Mouse (Mus musculus) forebrain, embryonic 14.5 days (tissue): ENCODE data around the gene Tns1. TPM values are rescaled to one million over a fixed set of nuclear protein-coding genes. Genes with fewer than 3 reads are reported as not detected.

ENCODE experiments used
- ATAC-seq: fragments of 200-750 bp; cut with Nextera tagmentation; 2 replicates; pipeline ENCODE4 v1.8.0; 2017; ENCODE audit warnings: mild to moderate bottlenecking, moderate library complexity
- DNase-seq: peaks from one replicate; pipeline ENCODE4 v3.0.0-alpha.2; 2015; ENCODE audit warnings: low spot score
- H3K27ac ChIP-seq: fragments of 300-500 bp; sonication (generic); 2 replicates; pipeline ENCODE4 v1.5.1; 2014; ENCODE audit warnings: low read depth, mild to moderate bottlenecking, control low read depth, low read length, moderate library complexity
- H3K27me3 ChIP-seq: fragments of 300-500 bp; sonication (generic); replicated peaks from 2 replicates; pipeline ENCODE4 v1.6.1; 2014; ENCODE audit warnings: low read length, control low read depth, mixed read lengths; ENCODE audit not compliant: control insufficient read depth, insufficient read depth
- H3K36me3 ChIP-seq: fragments of 300-500 bp; sonication (generic); 2 replicates; pipeline ENCODE4 v1.6.1; 2014; ENCODE audit warnings: low read length, control low read depth; ENCODE audit not compliant: control insufficient read depth, insufficient read depth
- H3K4me1 ChIP-seq: fragments of 300-500 bp; sonication (generic); 2 replicates; pipeline ENCODE4 v1.6.1; 2014; ENCODE audit warnings: antibody characterized with exemption, low read length, control low read depth; ENCODE audit not compliant: control insufficient read depth, insufficient read depth
- H3K4me2 ChIP-seq: fragments of 300-500 bp; sonication (generic); 2 replicates; pipeline ENCODE4 v1.6.1; 2014; ENCODE audit warnings: mild to moderate bottlenecking, control low read depth, low read length
- H3K4me3 ChIP-seq: fragments of 300-500 bp; sonication (generic); 2 replicates; pipeline ENCODE4 v1.5.1; 2014; ENCODE audit warnings: low read depth, low read length, control low read depth
- H3K9ac ChIP-seq: fragments of 300-500 bp; sonication (generic); 2 replicates; pipeline ENCODE4 v1.6.1; 2014; ENCODE audit warnings: mild to moderate bottlenecking, low read length, control low read depth, moderate library complexity
- H3K9me3 ChIP-seq: fragments of 300-500 bp; sonication (generic); replicated peaks from 2 replicates; pipeline ENCODE4 v1.6.1; 2016; ENCODE audit warnings: low read length, control low read depth, mixed read lengths; ENCODE audit not compliant: control insufficient read depth
- WGBS: fragments of 180-500 bp; shearing (Covaris S2); extraction: QIAGEN DNeasy Blood & Tissue Kit; methylation state at CpG from one replicate; pipeline ENCODE4 v1.1.7; 2014; 5-methylcytosine and 5-hydroxymethylcytosine counted together
- polyA plus RNA-seq: library from polyadenylated mRNA; unstranded; fragments of >200 nt; fragmentation: Nextera tagmentation; extraction: Ambion mirVana; gene quantifications from 2 replicates; pipeline ENCODE4 v1.2.1, GENCODE M21; 2014

Tns1 gene
- polyA plus RNA-seq, 1 experiment from 2014 or later = 7.7 TPM

- ATAC-seq (no peak), DNase-seq (no peak)
These were observed 58.2 kb downstream of the Tns1 start for GRCm38 (mm10) chr1:74066061-74066460.

GRCm38 (mm10) chr1:74060046-74060445 is 64.2 kb downstream of the Tns1 start:
- Histone ChIP-seq H3K4me1 (no peaks in the 10 kb centered on the region), H3K9ac (no peak overlapping the region), H3K27me3 (no peaks in the 10 kb centered on the region), H3K9me3 (no peaks in the 10 kb centered on the region), H3K27ac (no peak overlapping the region), H3K4me2 (no peak overlapping the region), H3K36me3 (no peaks in the 10 kb centered on the region), H3K4me3 (no peak overlapping the region)
- 79% methylated on average over 6 of the region's 6 CpGs for WGBS
- DNase-seq (no peak), ATAC-seq (no peak)

More at GRCm38 (mm10) chr1:74066061-74066460, 58.2 kb downstream of the Tns1 start:
- Histone ChIP-seq H3K9me3 (no peaks in the 10 kb centered on the region), H3K9ac (no peak overlapping the region), H3K4me3 (no peak overlapping the region), H3K27ac (no peak overlapping the region), H3K4me1 (peaks cover 12% of the 10 kb centered on the region), H3K36me3 (no peaks in the 10 kb centered on the region), H3K27me3 (no peaks in the 10 kb centered on the region), H3K4me2 (no peak overlapping the region)
- WGBS = 90% methylated on average over 5 of the region's 5 CpGs

GRCm38 (mm10) chr1:74059552-74059951 is 64.7 kb downstream of the Tns1 start:
- H3K9me3 ChIP-seq = no peaks in the 10 kb centered on the region
- H3K4me2 ChIP-seq = no peak overlapping the region
- H3K4me1 ChIP-seq = no peaks in the 10 kb centered on the region
- WGBS = 97% methylated on average over 5 of the region's 5 CpGs
- ATAC-seq (no peak), DNase-seq (no peak)
- no peak overlapping the region for H3K4me3 ChIP-seq
- H3K27ac ChIP-seq = no peak overlapping the region
- H3K9ac ChIP-seq = no peak overlapping the region
- H3K36me3 ChIP-seq = no peaks in the 10 kb centered on the region
- H3K27me3 ChIP-seq = no peaks in the 10 kb centered on the region

GRCm38 (mm10) chr1:74058771-74059170 is 65.5 kb downstream of the Tns1 start:
- Histone ChIP-seq H3K4me2 (no peak overlapping the region), H3K9ac (no peak overlapping the region), H3K9me3 (no peaks in the 10 kb centered on the region), H3K27me3 (no peaks in the 10 kb centered on the region), H3K4me3 (no peak overlapping the region), H3K27ac (no peak overlapping the region), H3K36me3 (no peaks in the 10 kb centered on the region), H3K4me1 (no peaks in the 10 kb centered on the region)
- ATAC-seq (no peak), DNase-seq (no peak)
- WGBS = 90% methylated on average over 4 of the region's 4 CpGs

- H3K4me3 ChIP-seq = no peak overlapping the region
- no peak for DNase-seq
- no peaks in the 10 kb centered on the region for H3K36me3 ChIP-seq
- no peak overlapping the region for H3K27ac ChIP-seq
- no peaks in the 10 kb centered on the region for H3K4me1 ChIP-seq
- H3K9me3 ChIP-seq = no peaks in the 10 kb centered on the region
- H3K27me3 ChIP-seq = no peaks in the 10 kb centered on the region
- H3K4me2 ChIP-seq = no peak overlapping the region
- 85% methylated on average over 4 of the region's 4 CpGs for WGBS
- ATAC-seq = no peak
- no peak overlapping the region for H3K9ac ChIP-seq
These were observed 65.9 kb downstream of the Tns1 start for GRCm38 (mm10) chr1:74058309-74058708.

GRCm38 (mm10) chr1:74057501-74057900 is 66.7 kb downstream of the Tns1 start:
- Histone ChIP-seq H3K9me3 (no peaks in the 10 kb centered on the region), H3K9ac (no peak overlapping the region), H3K27ac (no peak overlapping the region), H3K36me3 (no peaks in the 10 kb centered on the region), H3K4me2 (no peak overlapping the region), H3K4me1 (no peaks in the 10 kb centered on the region), H3K27me3 (no peaks in the 10 kb centered on the region), H3K4me3 (no peak overlapping the region)
- 89% methylated on average over 5 of the region's 5 CpGs for WGBS
- DNase-seq = no peak
- no peak for ATAC-seq

GRCm38 (mm10) chr1:74055552-74055951 is 68.7 kb downstream of the Tns1 start:
- Histone ChIP-seq H3K4me2 (no peak overlapping the region), H3K9ac (no peak overlapping the region), H3K27me3 (no peaks in the 10 kb centered on the region), H3K4me3 (no peak overlapping the region), H3K4me1 (no peaks in the 10 kb centered on the region), H3K9me3 (no peaks in the 10 kb centered on the region), H3K27ac (no peak overlapping the region), H3K36me3 (no peaks in the 10 kb centered on the region)
- WGBS = 95% methylated on average over 4 of the region's 4 CpGs
- DNase-seq = no peak
- no peak for ATAC-seq

GRCm38 (mm10) chr1:74054471-74054870 is 69.8 kb downstream of the Tns1 start:
- Histone ChIP-seq H3K36me3 (no peaks in the 10 kb centered on the region), H3K27me3 (no peaks in the 10 kb centered on the region), H3K9ac (no peak overlapping the region), H3K4me1 (no peaks in the 10 kb centered on the region), H3K4me2 (no peak overlapping the region), H3K4me3 (no peak overlapping the region), H3K27ac (no peak overlapping the region), H3K9me3 (no peaks in the 10 kb centered on the region)
- WGBS = 79% methylated on average over 3 of the region's 3 CpGs
- ATAC-seq (no peak), DNase-seq (no peak)

- no peaks in the 10 kb centered on the region for H3K9me3 ChIP-seq
- no peaks in the 10 kb centered on the region for H3K27me3 ChIP-seq
- no peaks in the 10 kb centered on the region for H3K4me1 ChIP-seq
- WGBS = 40% methylated on average over 5 of the region's 7 CpGs
- H3K36me3 ChIP-seq = no peaks in the 10 kb centered on the region
- H3K4me2 ChIP-seq = no peak overlapping the region
- H3K9ac ChIP-seq = no peak overlapping the region
- H3K4me3 ChIP-seq = no peak overlapping the region
- no peak overlapping the region for H3K27ac ChIP-seq
- DNase-seq = no peak
- ATAC-seq = no peak
These were observed 70.2 kb downstream of the Tns1 start for GRCm38 (mm10) chr1:74054007-74054406.
